ENCODE assay signal across 10 mouse cellular contexts in genomic region chr9:96326496-96326923, GRCm38 (mm10). TPM values are rescaled to one million over a fixed set of nuclear protein-coding genes. Genes with fewer than 3 reads are reported as not detected.
DNase-seq lines count a peak whose midpoint lies in the region; ATAC-seq and TF ChIP-seq lines count a peak whose summit lies in the region.
"Had no signal": no experiment of that assay in that cellular context is flagged by ENCODE, and none has a peak within 500 bp of the region (broad histone marks: within the 10 kb centered on the region; RNA-seq: fewer than 3 reads in every experiment).

No protein-coding gene starts in this region.

- no peak for TF ChIP-seq EP300 in lung, postnatal 0 days (IDR thresholded peaks at IDR 0.05)

- ATAC-seq in kidney, embryonic 15.5 days (replicated peaks; ENCODE audit: low FRiP score) = no peak
- peak; percentile 10; the same call in 1 of the 2 replicates for ATAC-seq in granulocyte monocyte progenitor cell, adult 5-6 weeks (replicated peaks; ENCODE audit: poor library complexity, severe bottlenecking)
- peak; percentile 46 for ATAC-seq in lung, postnatal 0 days
- ATAC-seq in megakaryocyte-erythroid progenitor cell, adult 5-6 weeks (replicated peaks; ENCODE audit: low FRiP score, low TSS enrichment, poor library complexity, severe bottlenecking) = no peak
- ATAC-seq in forebrain, embryonic 13.5 days = no peak

- no peak overlapping the region for H3K27ac ChIP-seq in kidney, embryonic 15.5 days
- H3K27ac ChIP-seq in lung, postnatal 0 days (ENCODE audit: low read length) = no peak overlapping the region
- H3K27ac ChIP-seq in forebrain, embryonic 13.5 days = no peak overlapping the region
- H3K27ac ChIP-seq: neural tube, embryonic 13.5 days had no signal

- H3K9ac ChIP-seq in kidney, embryonic 15.5 days = no peak overlapping the region
- H3K9ac ChIP-seq in lung, postnatal 0 days (replicated peaks; ENCODE audit: low read depth) = no peak overlapping the region
- H3K9ac ChIP-seq in forebrain, embryonic 13.5 days = no peak overlapping the region
- H3K9ac ChIP-seq: neural tube, embryonic 13.5 days had no signal

- 75% methylated on average over 6 of the region's 6 CpGs for WGBS in kidney, embryonic 15.5 days
- WGBS in lung, postnatal 0 days = 44% methylated on average over 6 of the region's 6 CpGs
- WGBS in forebrain, embryonic 13.5 days = 77% methylated on average over 6 of the region's 6 CpGs

- no peaks in the 10 kb centered on the region for H3K9me3 ChIP-seq in kidney, embryonic 15.5 days (replicated peaks)
- no peaks in the 10 kb centered on the region for H3K9me3 ChIP-seq in lung, postnatal 0 days (ENCODE audit: low read length)
- H3K9me3 ChIP-seq in forebrain, embryonic 13.5 days (replicated peaks) = no peaks in the 10 kb centered on the region
- H3K9me3 ChIP-seq: neural tube, embryonic 13.5 days had no signal

- H3K4me1 ChIP-seq in kidney, embryonic 15.5 days = peaks cover 12% of the 10 kb centered on the region
- H3K4me1 ChIP-seq in lung, postnatal 0 days (ENCODE audit: insufficient read depth, low read depth, low read length) = no peaks in the 10 kb centered on the region
- H3K4me1 ChIP-seq in forebrain, embryonic 13.5 days = peaks cover 13% of the 10 kb centered on the region

- TF ChIP-seq CTCF in lung, postnatal 0 days (IDR thresholded peaks at IDR 0.05) = no peak

- DNase-seq in kidney, adult 11 months = peak; percentile 17
- DNase-seq in adrenal gland, postnatal 36 days = peak; percentile 79
- peak; percentile 25 for DNase-seq in lung, postnatal 0 days (ENCODE audit: low spot score)
- DNase-seq in right cerebral cortex, postnatal 14 days = no peak

- peaks cover 8% of the 10 kb centered on the region; the same call in 1 of the 2 replicates for H3K36me3 ChIP-seq in kidney, embryonic 15.5 days
- no peaks in the 10 kb centered on the region for H3K36me3 ChIP-seq in lung, postnatal 0 days (ENCODE audit: insufficient read depth, low read length)
- H3K36me3 ChIP-seq in forebrain, embryonic 13.5 days (ENCODE audit: poor library complexity, severe bottlenecking) = peaks cover 29% of the 10 kb centered on the region

- no peaks in the 10 kb centered on the region for H3K27me3 ChIP-seq in kidney, embryonic 15.5 days
- H3K27me3 ChIP-seq in lung, postnatal 0 days (replicated peaks; ENCODE audit: insufficient read depth, low read length) = no peaks in the 10 kb centered on the region
- H3K27me3 ChIP-seq in forebrain, embryonic 13.5 days = no peaks in the 10 kb centered on the region
- H3K27me3 ChIP-seq: neural tube, embryonic 13.5 days had no signal

- H3K4me2 ChIP-seq in kidney, embryonic 15.5 days = no peak overlapping the region
- H3K4me2 ChIP-seq in lung, postnatal 0 days (replicated peaks; ENCODE audit: low read depth, low read length) = no peak overlapping the region
- H3K4me2 ChIP-seq in forebrain, embryonic 13.5 days = no peak overlapping the region
- H3K4me2 ChIP-seq: neural tube, embryonic 13.5 days had no signal

- H3K4me3 ChIP-seq in kidney, embryonic 15.5 days (replicated peaks) = no peak overlapping the region
- H3K4me3 ChIP-seq in lung, postnatal 0 days (ENCODE audit: low read depth, low read length) = no peak overlapping the region
- H3K4me3 ChIP-seq in forebrain, embryonic 13.5 days = no peak overlapping the region
- H3K4me3 ChIP-seq: erythroblast, embryonic 14.5 days; neural tube, embryonic 13.5 days had no signal

RNA-seq across cellular contexts. Expression of gene Atp1b3, which starts 37.7 kb away (rescaled TPM):
- 172 and 186 TPM in 2 replicates for polyA plus RNA-seq in kidney, embryonic 15.5 days (2015; fragmentation: Nextera tagmentation; extraction: Ambion mirVana)
- 100 to 1,000 TPM; 180 to 200 TPM for total RNA-seq in adrenal gland, postnatal 36 days (2021)
- 124 and 164 TPM in 2 replicates for total RNA-seq in granulocyte monocyte progenitor cell, adult 5-6 weeks (2014; fragmentation: Nextera tagmentation)
- total RNA-seq in granulocyte monocyte progenitor cell, adult 5-6 weeks (2017) = 125 and 147 TPM in 2 replicates
- polyA plus RNA-seq in lung, postnatal 0 days (2015; fragmentation: Nextera tagmentation; extraction: Ambion mirVana) = 206 and 220 TPM in 2 replicates
- total RNA-seq in megakaryocyte-erythroid progenitor cell, adult 5-6 weeks (2014; fragmentation: Nextera tagmentation) = 97.9 and 117 TPM in 2 replicates
- 84.7 and 100 TPM in 2 replicates for total RNA-seq in megakaryocyte-erythroid progenitor cell, adult 5-6 weeks (2017)
- 156 and 158 TPM in 2 replicates for polyA plus RNA-seq in forebrain, embryonic 13.5 days (2015; fragmentation: Nextera tagmentation; extraction: Ambion mirVana)

Comparison
In these comparisons a context has a peak if more than half of its experiments do, and no peak if none do; other contexts are left out.
1. ATAC-seq: peak in granulocyte monocyte progenitor cell, adult 5-6 weeks (single experiment) and lung, postnatal 0 days (single experiment); none in kidney, embryonic 15.5 days (single experiment), megakaryocyte-erythroid progenitor cell, adult 5-6 weeks (single experiment) and forebrain, embryonic 13.5 days (single experiment).